In genomic region chr4:156093758-156094157, GRCm38 (mm10) we compare ENCODE assay signal across 24 mouse cellular contexts. TPM values are rescaled to one million over a fixed set of nuclear protein-coding genes. Genes with fewer than 3 reads are reported as not detected.
DNase-seq lines count a peak whose midpoint lies in the region; ATAC-seq and TF ChIP-seq lines count a peak whose summit lies in the region.
"Had no signal": no experiment of that assay in that cellular context is flagged by ENCODE, and none has a peak within 500 bp of the region (broad histone marks: within the 10 kb centered on the region; RNA-seq: fewer than 3 reads in every experiment).

No protein-coding gene starts in this region.

- H3K4me3 ChIP-seq in liver, adult 2 months (ENCODE audit: insufficient read depth, low read depth, low read length): no peak overlapping the region
- no peak overlapping the region for H3K4me3 ChIP-seq in intestine, embryonic 16.5 days (ENCODE audit: low read length)
- no peak overlapping the region for H3K4me3 ChIP-seq in liver, embryonic 16.5 days (ENCODE audit: low read depth, low read length)
- no peak overlapping the region for H3K4me3 ChIP-seq in stomach, embryonic 16.5 days (replicated peaks; ENCODE audit: low read length)
- H3K4me3 ChIP-seq in left cerebral cortex, adult 2 months: no peak overlapping the region
- H3K4me3 ChIP-seq: embryonic facial prominence, embryonic 12.5 days; forebrain, embryonic 15.5 days; heart, embryonic 10.5 days had no signal

- 35% methylated on average over 5 of the region's 5 CpGs for WGBS in liver, adult 2 months
- 56% methylated on average over 5 of the region's 5 CpGs for WGBS in intestine, embryonic 16.5 days
- WGBS in liver, embryonic 16.5 days (ENCODE audit: insufficient replicate concordance): 53% methylated on average over 5 of the region's 5 CpGs
- WGBS in stomach, embryonic 16.5 days: 63% methylated on average over 5 of the region's 5 CpGs

- H3K27me3 ChIP-seq in liver, adult 2 months (ENCODE audit: control insufficient read depth, insufficient read depth, low read length): no peaks in the 10 kb centered on the region
- no peaks in the 10 kb centered on the region for H3K27me3 ChIP-seq in intestine, embryonic 16.5 days (replicated peaks; ENCODE audit: control insufficient read depth, insufficient read depth, low read length)
- no peaks in the 10 kb centered on the region for H3K27me3 ChIP-seq in liver, embryonic 16.5 days (ENCODE audit: control insufficient read depth, insufficient read depth, low read depth, low read length)
- no peaks in the 10 kb centered on the region for H3K27me3 ChIP-seq in stomach, embryonic 16.5 days (ENCODE audit: control insufficient read depth, insufficient read depth, low read length)
- H3K27me3 ChIP-seq: embryonic facial prominence, embryonic 12.5 days; forebrain, embryonic 15.5 days had no signal

- peak; percentile 58 for ATAC-seq in intestine, embryonic 16.5 days
- ATAC-seq in liver, embryonic 16.5 days (ENCODE audit: low read depth): peak; percentile 64
- peak; percentile 80; the same call in 1 of the 2 replicates for ATAC-seq in stomach, embryonic 16.5 days (ENCODE audit: insufficient read depth, low FRiP score)
- ATAC-seq: CD4-positive, CD25-positive, alpha-beta regulatory T cell, adult 4 months; forebrain, embryonic 15.5 days had no signal

- H3K4me2 ChIP-seq in intestine, embryonic 16.5 days (ENCODE audit: low read depth, low read length): no peak overlapping the region
- H3K4me2 ChIP-seq in liver, embryonic 16.5 days (ENCODE audit: low read depth, low read length): no peak overlapping the region
- 0 out of 2 replicates have a peak overlapping the region, but pooled peaks have one; percentile 11 for H3K4me2 ChIP-seq in stomach, embryonic 16.5 days (ENCODE audit: low read depth, low read length)
- H3K4me2 ChIP-seq: embryonic facial prominence, embryonic 12.5 days; forebrain, embryonic 15.5 days had no signal

- intact Hi-C loops in left cerebral cortex, adult 2 months (cut with DNase I): no loop called here
- intact Hi-C loops in left cerebral cortex, postnatal 14 days (cut with DNase I): no loop called here

- H3K79me2 ChIP-seq in liver, adult 2 months (ENCODE audit: control insufficient read depth, insufficient read depth, low read length): no peaks in the 10 kb centered on the region

- H3K27ac ChIP-seq in liver, adult 2 months (replicated peaks; ENCODE audit: insufficient read depth, low read depth, low read length): peak overlapping the region; percentile 87
- 0 out of 2 replicates have a peak overlapping the region, but pooled peaks have one; percentile 21 for H3K27ac ChIP-seq in intestine, embryonic 16.5 days (ENCODE audit: low read length)
- H3K27ac ChIP-seq in liver, embryonic 16.5 days (ENCODE audit: low read length): peak overlapping the region; percentile 37
- peak overlapping the region; percentile 63 for H3K27ac ChIP-seq in stomach, embryonic 16.5 days (ENCODE audit: low read length)
- no peak overlapping the region for H3K27ac ChIP-seq in left cerebral cortex, adult 2 months
- H3K27ac ChIP-seq: embryonic facial prominence, embryonic 12.5 days; forebrain, embryonic 15.5 days; heart, embryonic 10.5 days had no signal

- H3K9me3 ChIP-seq in intestine, embryonic 16.5 days (ENCODE audit: control insufficient read depth, low read length): no peaks in the 10 kb centered on the region
- H3K9me3 ChIP-seq in liver, embryonic 16.5 days (replicated peaks; ENCODE audit: control insufficient read depth, low read length): no peaks in the 10 kb centered on the region
- no peaks in the 10 kb centered on the region for H3K9me3 ChIP-seq in stomach, embryonic 16.5 days (replicated peaks; ENCODE audit: control insufficient read depth, low read length)
- H3K9me3 ChIP-seq: embryonic facial prominence, embryonic 12.5 days; forebrain, embryonic 15.5 days; G1E; heart, embryonic 10.5 days had no signal

- no peak for TF ChIP-seq POLR2A in liver, adult 2 months (IDR thresholded peaks at IDR 0.05; ENCODE audit: extremely low read depth, insufficient read depth, low read length)

- peaks cover 11% of the 10 kb centered on the region for H3K4me1 ChIP-seq in liver, adult 2 months (ENCODE audit: control insufficient read depth, insufficient read depth, low read length)
- no peaks in the 10 kb centered on the region; the same call in 1 of the 2 replicates for H3K4me1 ChIP-seq in intestine, embryonic 16.5 days (ENCODE audit: control insufficient read depth, insufficient read depth, low read length)
- peaks cover 11% of the 10 kb centered on the region for H3K4me1 ChIP-seq in liver, embryonic 16.5 days (ENCODE audit: control insufficient read depth, low read depth, low read length)
- H3K4me1 ChIP-seq in stomach, embryonic 16.5 days (ENCODE audit: control insufficient read depth, insufficient read depth, low read length): 0 out of 2 replicates have a peak, but pooled peaks cover 6% of the 10 kb centered on the region
- H3K4me1 ChIP-seq: embryonic facial prominence, embryonic 12.5 days; forebrain, embryonic 15.5 days had no signal

- H3K9ac ChIP-seq in liver, adult 2 months (ENCODE audit: low read depth, low read length): no peak overlapping the region
- no peak overlapping the region for H3K9ac ChIP-seq in intestine, embryonic 16.5 days (ENCODE audit: low read depth, low read length)
- no peak overlapping the region for H3K9ac ChIP-seq in liver, embryonic 16.5 days (ENCODE audit: low read depth, low read length)
- H3K9ac ChIP-seq in stomach, embryonic 16.5 days (ENCODE audit: low read length): no peak overlapping the region
- H3K9ac ChIP-seq: embryonic facial prominence, embryonic 12.5 days; forebrain, embryonic 15.5 days had no signal

- H3K36me3 ChIP-seq in liver, adult 2 months (ENCODE audit: control insufficient read depth, insufficient read depth, low read length): no peaks in the 10 kb centered on the region
- H3K36me3 ChIP-seq in intestine, embryonic 16.5 days (ENCODE audit: control insufficient read depth, insufficient read depth, low read length): no peaks in the 10 kb centered on the region
- no peaks in the 10 kb centered on the region for H3K36me3 ChIP-seq in liver, embryonic 16.5 days (ENCODE audit: control insufficient read depth, insufficient read depth)
- H3K36me3 ChIP-seq in stomach, embryonic 16.5 days (ENCODE audit: control insufficient read depth, insufficient read depth, low read length): no peaks in the 10 kb centered on the region
- H3K36me3 ChIP-seq: embryonic facial prominence, embryonic 12.5 days; forebrain, embryonic 15.5 days; G1E; heart, embryonic 10.5 days had no signal

- no peak for TF ChIP-seq CTCF in liver, adult 2 months (IDR thresholded peaks at IDR 0.05; ENCODE audit: low read depth, low read length)
- TF ChIP-seq CTCF in left cerebral cortex, adult 2 months (IDR thresholded peaks at IDR 0.05): no peak

- DNase-seq in liver, adult 2 months (ENCODE audit: extremely low read depth, low read depth, low spot score): peak; percentile 84
- DNase-seq in liver: no peak
- no peak for DNase-seq in spleen, postnatal 10 days (ENCODE audit: low spot score in 2 of 2)
- DNase-seq in left cerebral cortex, adult 2 months (ENCODE audit: extremely low spot score in 1 of 2, low spot score in 2 of 2): no peak
- DNase-seq in left cerebral cortex, postnatal 14 days (ENCODE audit: low spot score in 2 of 2): no peak
- DNase-seq: adrenal gland, adult 8-10 months; adrenal gland, postnatal 36 days; B cell, adult 2 months; cerebellum, adult 11 months; cerebellum, adult 8-10 months; cerebellum, postnatal 25 days; gastrocnemius, postnatal 10 days; heart, adult 18-20 months; heart, postnatal 14 days had no signal

RNA-seq across cellular contexts. Expression of gene 9430015G10Rik, which starts 16.0 kb away (rescaled TPM):
- total RNA-seq in liver, adult 2 months (2014; rRNA removed): 3.8 and 4.5 TPM in 2 replicates
- polyA plus RNA-seq in liver, adult 2 months (2012; rRNA removed): 3.7 and 9.1 TPM in 2 replicates
- polyA plus RNA-seq in intestine, embryonic 16.5 days (2015; fragmentation: Nextera tagmentation; extraction: Ambion mirVana): 21.4 and 22.3 TPM in 2 replicates
- polyA plus RNA-seq in liver, embryonic 16.5 days (2015; fragmentation: Nextera tagmentation; extraction: Ambion mirVana): 11.4 and 13.4 TPM in 2 replicates
- 26.8 and 32.3 TPM in 2 replicates for polyA plus RNA-seq in stomach, embryonic 16.5 days (2015; fragmentation: Nextera tagmentation; extraction: Ambion mirVana)
- total RNA-seq in left cerebral cortex, adult 2 months (2021): 10 to 100 TPM; 30.7 to 34.7 TPM
- 10 to 100 TPM; 28.0 to 28.1 TPM for total RNA-seq in left cerebral cortex, postnatal 14 days (2021)

RNA-seq across cellular contexts. Expression of gene Ttll10, which starts 34.5 kb away (rescaled TPM):
- total RNA-seq in liver, adult 2 months (2014; rRNA removed): 0.37 TPM in 1 of 2 replicates, not detected in the other
- 0.11 and 0.12 TPM in 2 replicates for polyA plus RNA-seq in liver, adult 2 months (2012; rRNA removed)
- polyA plus RNA-seq in intestine, embryonic 16.5 days (2015; fragmentation: Nextera tagmentation; extraction: Ambion mirVana): 4.2 and 4.7 TPM in 2 replicates
- polyA plus RNA-seq in liver, embryonic 16.5 days (2015; fragmentation: Nextera tagmentation; extraction: Ambion mirVana): 0.29 and 0.33 TPM in 2 replicates
- polyA plus RNA-seq in stomach, embryonic 16.5 days (2015; fragmentation: Nextera tagmentation; extraction: Ambion mirVana): 4.6 and 5.0 TPM in 2 replicates
- under 1 TPM in 1 of 2 experiments, not detected in 1; 0.79 TPM for total RNA-seq in left cerebral cortex, adult 2 months (2021)
- total RNA-seq in left cerebral cortex, postnatal 14 days (2021): not detected
- total RNA-seq: gastrocnemius, postnatal 10 days; gastrocnemius, postnatal 4 days; heart, postnatal 14 days had no signal
- polyA plus RNA-seq: forebrain, embryonic 15.5 days; G1E had no signal

RNA-seq across cellular contexts. Expression of gene Rnf223, which starts 36.6 kb away (rescaled TPM):
- not detected in 2 replicates for total RNA-seq in liver, adult 2 months (2014; rRNA removed)
- polyA plus RNA-seq in liver, adult 2 months (2012; rRNA removed): 0.17 TPM in 1 of 2 replicates, not detected in the other
- polyA plus RNA-seq in intestine, embryonic 16.5 days (2015; fragmentation: Nextera tagmentation; extraction: Ambion mirVana): 0.09 and 0.10 TPM in 2 replicates
- polyA plus RNA-seq in liver, embryonic 16.5 days (2015; fragmentation: Nextera tagmentation; extraction: Ambion mirVana): 0.06 and 0.09 TPM in 2 replicates
- polyA plus RNA-seq in stomach, embryonic 16.5 days (2015; fragmentation: Nextera tagmentation; extraction: Ambion mirVana): 1.1 and 1.9 TPM in 2 replicates
- total RNA-seq in left cerebral cortex, adult 2 months (2021): 1 to 10 TPM in 1 of 2 experiments, under 1 TPM in 1; 0.95 to 1.3 TPM
- under 1 TPM; 0.31 to 0.66 TPM for total RNA-seq in left cerebral cortex, postnatal 14 days (2021)
- total RNA-seq: hematopoietic stem cell, adult 5-6 weeks had no signal
- polyA plus RNA-seq: CD4-positive, CD25-positive, alpha-beta regulatory T cell, adult 4 months had no signal
